Comparison of ENCODE assay signal across 16 mouse cellular contexts in genomic region chr10:8910237-8910990, GRCm38 (mm10). TPM values are rescaled to one million over a fixed set of nuclear protein-coding genes. Genes with fewer than 3 reads are reported as not detected.
A peak's percentile ranks its signal among the peaks of the same experiment; 100 is the strongest.
DNase-seq lines count a peak whose midpoint lies in the region; ATAC-seq and TF ChIP-seq lines count a peak whose summit lies in the region.
"Had no signal": no experiment of that assay in that cellular context is flagged by ENCODE, and none has a peak within 500 bp of the region (broad histone marks: within the 10 kb centered on the region; RNA-seq: fewer than 3 reads in every experiment).

No protein-coding gene starts in this region.

- no peak overlapping the region for H3K9ac ChIP-seq in kidney, embryonic 14.5 days (ENCODE audit: low read depth, low read length)
- no peak overlapping the region for H3K9ac ChIP-seq in stomach, postnatal 0 days (ENCODE audit: low read length)
- H3K9ac ChIP-seq in hindbrain, embryonic 13.5 days = no peak overlapping the region
- H3K9ac ChIP-seq: heart, embryonic 13.5 days; liver, embryonic 12.5 days had no signal

- H3K4me2 ChIP-seq in kidney, embryonic 14.5 days (replicated peaks; ENCODE audit: low read depth, low read length) = no peak overlapping the region
- no peak overlapping the region for H3K4me2 ChIP-seq in stomach, postnatal 0 days (replicated peaks; ENCODE audit: low read depth)
- H3K4me2 ChIP-seq in hindbrain, embryonic 13.5 days = no peak overlapping the region
- H3K4me2 ChIP-seq: heart, embryonic 13.5 days; liver, embryonic 12.5 days had no signal

- peaks cover 8% of the 10 kb centered on the region; the same call in 1 of the 2 replicates for H3K4me1 ChIP-seq in kidney, embryonic 14.5 days (ENCODE audit: control insufficient read depth, insufficient read depth, low read length)
- no peaks in the 10 kb centered on the region for H3K4me1 ChIP-seq in stomach, postnatal 0 days (replicated peaks; ENCODE audit: control insufficient read depth, insufficient read depth)
- H3K4me1 ChIP-seq in hindbrain, embryonic 13.5 days (replicated peaks) = 0 out of 2 replicates have a peak, but pooled peaks cover 3% of the 10 kb centered on the region
- H3K4me1 ChIP-seq: liver, embryonic 12.5 days; midbrain, embryonic 10.5 days had no signal

- DNase-seq in embryo, embryonic 11 days = peak; percentile 29
- no peak for DNase-seq in embryo, embryonic 10 days (ENCODE audit: low spot score)
- DNase-seq in kidney, postnatal 10 days = no peak
- peak; percentile 14 for DNase-seq in ovary, postnatal 14 days (ENCODE audit: low spot score)
- DNase-seq in ovary, postnatal 10 days (ENCODE audit: low spot score) = no peak
- DNase-seq in stomach, postnatal 0 days (ENCODE audit: low spot score) = no peak
- DNase-seq: adrenal gland, adult 2 months; cerebellum, postnatal 25 days; thymus, postnatal 25 days had no signal

- no peak overlapping the region for H3K4me3 ChIP-seq in kidney, embryonic 14.5 days (ENCODE audit: low read length)
- H3K4me3 ChIP-seq in stomach, postnatal 0 days (ENCODE audit: low read depth, low read length) = no peak overlapping the region
- H3K4me3 ChIP-seq in hindbrain, embryonic 13.5 days = no peak overlapping the region
- H3K4me3 ChIP-seq: heart, embryonic 13.5 days; liver, embryonic 12.5 days; midbrain, embryonic 10.5 days had no signal

- no peaks in the 10 kb centered on the region for H3K36me3 ChIP-seq in kidney, embryonic 14.5 days (ENCODE audit: control insufficient read depth, insufficient read depth, low read length)
- no peaks in the 10 kb centered on the region for H3K36me3 ChIP-seq in stomach, postnatal 0 days (ENCODE audit: control insufficient read depth, insufficient read depth, low read length)
- H3K36me3 ChIP-seq in hindbrain, embryonic 13.5 days = no peaks in the 10 kb centered on the region
- H3K36me3 ChIP-seq: heart, embryonic 13.5 days; liver, embryonic 12.5 days; midbrain, embryonic 10.5 days had no signal

- TF ChIP-seq EP300 in stomach, postnatal 0 days (optimal IDR thresholded peaks at IDR 0.05) = no peak

- H3K9me3 ChIP-seq in kidney, embryonic 14.5 days (ENCODE audit: control insufficient read depth, low read length) = no peaks in the 10 kb centered on the region
- no peaks in the 10 kb centered on the region for H3K9me3 ChIP-seq in stomach, postnatal 0 days (ENCODE audit: control insufficient read depth, low read length)
- no peaks in the 10 kb centered on the region for H3K9me3 ChIP-seq in hindbrain, embryonic 13.5 days
- H3K9me3 ChIP-seq: heart, embryonic 13.5 days; liver, embryonic 12.5 days; midbrain, embryonic 10.5 days had no signal

- H3K27me3 ChIP-seq in kidney, embryonic 14.5 days (ENCODE audit: control insufficient read depth, insufficient read depth, low read length) = no peaks in the 10 kb centered on the region
- H3K27me3 ChIP-seq in stomach, postnatal 0 days (ENCODE audit: control insufficient read depth, insufficient read depth, low read length) = no peaks in the 10 kb centered on the region
- no peaks in the 10 kb centered on the region for H3K27me3 ChIP-seq in hindbrain, embryonic 13.5 days
- H3K27me3 ChIP-seq: heart, embryonic 13.5 days; liver, embryonic 12.5 days had no signal

- H3K27ac ChIP-seq in kidney, embryonic 14.5 days (ENCODE audit: low read depth, low read length) = peak overlapping the region; percentile 4; the same call in 1 of the 2 replicates
- peak overlapping the region; percentile 53; the same call in 1 of the 2 replicates for H3K27ac ChIP-seq in stomach, postnatal 0 days (replicated peaks)
- H3K27ac ChIP-seq in hindbrain, embryonic 13.5 days = no peak overlapping the region
- H3K27ac ChIP-seq: heart, embryonic 13.5 days; hindbrain, postnatal 0 days; liver, embryonic 12.5 days; midbrain, embryonic 10.5 days had no signal

- TF ChIP-seq CTCF in stomach, postnatal 0 days (IDR thresholded peaks at IDR 0.05; ENCODE audit: low read depth) = no peak

- WGBS in kidney, embryonic 14.5 days = 38% methylated on average over 16 of the region's 16 CpGs
- WGBS in stomach, postnatal 0 days = 53% methylated on average over 16 of the region's 16 CpGs
- 77% methylated on average over 16 of the region's 16 CpGs for WGBS in hindbrain, embryonic 13.5 days

- no peak for ATAC-seq in kidney, embryonic 14.5 days (ENCODE audit: low FRiP score, low TSS enrichment)
- ATAC-seq in stomach, postnatal 0 days (ENCODE audit: low FRiP score, low TSS enrichment) = no peak
- ATAC-seq in hindbrain, embryonic 13.5 days (ENCODE audit: low FRiP score) = no peak
- ATAC-seq: forebrain, embryonic 16.5 days; hindbrain, postnatal 0 days; liver, embryonic 12.5 days had no signal

RNA-seq across cellular contexts. Expression of gene Sash1, which starts 24.5 kb away (rescaled TPM):
- polyA plus RNA-seq in kidney, embryonic 14.5 days (2014; fragmentation: Nextera tagmentation; extraction: Ambion mirVana) = 5.5 and 6.5 TPM in 2 replicates
- polyA plus RNA-seq in stomach, postnatal 0 days (2015; fragmentation: Nextera tagmentation; extraction: Ambion mirVana) = 2.8 and 3.8 TPM in 2 replicates
- 4.3 and 4.4 TPM in 2 replicates for polyA plus RNA-seq in hindbrain, embryonic 13.5 days (2015; fragmentation: Nextera tagmentation; extraction: Ambion mirVana)

Comparison
In these comparisons a context has a peak if more than half of its experiments do, and no peak if none do; other contexts are left out.
1. DNase-seq: peak in embryo, embryonic 11 days (single experiment) and ovary, postnatal 14 days (single experiment); none in embryo, embryonic 10 days (single experiment), kidney, postnatal 10 days (single experiment), ovary, postnatal 10 days (single experiment) and stomach, postnatal 0 days (single experiment).